Comparison of ENCODE assay signal across 12 mouse cellular contexts in the genomic region with DNA sequence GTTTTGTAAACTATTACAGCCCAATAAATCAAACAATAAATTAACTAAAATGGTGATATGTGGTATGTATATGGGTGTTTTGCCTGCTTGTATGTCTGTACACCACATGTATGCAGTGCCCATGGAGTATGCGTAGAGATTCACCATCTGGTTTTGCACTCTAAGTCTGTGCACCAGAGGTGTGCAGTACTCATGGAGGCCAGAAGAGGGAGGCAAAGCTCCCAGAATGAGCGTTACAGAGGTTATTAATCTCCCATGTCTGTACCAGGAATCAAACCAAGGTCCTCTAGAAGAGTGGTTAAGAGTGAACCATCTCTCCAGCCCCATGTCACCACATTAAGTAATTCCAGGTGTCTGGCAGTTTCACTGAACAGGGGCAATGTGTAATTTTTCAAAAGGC. TPM values are rescaled to one million over a fixed set of nuclear protein-coding genes. Genes with fewer than 3 reads are reported as not detected.
DNase-seq lines count a peak whose midpoint lies in the region; ATAC-seq and TF ChIP-seq lines count a peak whose summit lies in the region.
"Had no signal": no experiment of that assay in that cellular context is flagged by ENCODE, and none has a peak within 500 bp of the region (broad histone marks: within the 10 kb centered on the region; RNA-seq: fewer than 3 reads in every experiment).

No protein-coding gene starts in this region.

- H3K9ac ChIP-seq in CH12.LX (ENCODE audit: insufficient read depth, low read depth), result no peak overlapping the region

- H3K27ac ChIP-seq in cerebellum, adult 2 months (ENCODE audit: insufficient read depth, low read length), result no peak overlapping the region
- no peak overlapping the region for H3K27ac ChIP-seq in CH12.LX (ENCODE audit: insufficient read depth, low read depth)

- dilution Hi-C loops in CH12.LX (cut with MboI; ENCODE audit: extremely low pct_ligation_motif_present, extremely low pct_unique_long_range_greater_than_20kb, low sequenced_read_pairs), result no loop called here

- H3K4me2 ChIP-seq in CH12.LX (ENCODE audit: insufficient read depth, low read depth, poor library complexity, severe bottlenecking), result no peak overlapping the region

- H3K9me3 ChIP-seq in CH12.LX (replicated peaks; ENCODE audit: low read length), result peaks cover 11% of the 10 kb centered on the region

- in situ Hi-C loops in CH12.LX (cut with MboI; ENCODE audit: low pct_ligation_motif_present, low pct_unique_long_range_greater_than_20kb, low sequenced_read_pairs), result no loop called here

- H3K4me3 ChIP-seq in cerebellum, adult 2 months (replicated peaks; ENCODE audit: insufficient read depth, low read depth, low read length), result no peak overlapping the region
- H3K4me3 ChIP-seq in CH12.LX (replicated peaks in 1 of 3; ENCODE audit: low read depth in 2 of 3, low read length in 2 of 3, poor library complexity in 1 of 3), result no peak overlapping the region

- no peaks in the 10 kb centered on the region for H3K36me3 ChIP-seq in CH12.LX (replicated peaks in 1 of 2; ENCODE audit: control insufficient read depth in 1 of 2, insufficient read depth in 1 of 2, low read length in 1 of 2)

- peak; percentile 40 for TF ChIP-seq RAD21 in CH12.LX (IDR thresholded peaks at IDR 0.05; ENCODE audit: low read depth, low read length)

- WGBS in cerebellum, adult 2 months, result 93% methylated on average over 2 of the region's 2 CpGs

- DNase-seq in cerebellum, adult 2 months, result no peak
- DNase-seq in cerebellum, postnatal 36 days, result no peak
- DNase-seq in kidney, postnatal 10 days, result peak; percentile 19
- no peak for DNase-seq in kidney, adult 9 months
- DNase-seq in CH12.LX (ENCODE audit: extremely low read depth), result no peak
- peak; percentile 34 for DNase-seq in induced T-regulatory cell, adult 2 months (ENCODE audit: low read depth)
- no peak for DNase-seq in urinary bladder, postnatal 14 days (ENCODE audit: low spot score)
- DNase-seq: embryo, embryonic 11 days; left cerebral cortex, postnatal 4 days had no signal

- H3K79me2 ChIP-seq in CH12.LX (replicated peaks; ENCODE audit: control insufficient read depth, extremely low read depth, insufficient read depth, poor library complexity, severe bottlenecking), result no peaks in the 10 kb centered on the region

- H3K27me3 ChIP-seq in cerebellum, adult 2 months (ENCODE audit: control insufficient read depth, insufficient read depth, low read length), result no peaks in the 10 kb centered on the region
- no peaks in the 10 kb centered on the region for H3K27me3 ChIP-seq in CH12.LX (replicated peaks)

- peak; percentile 24; the same call in 1 of the 2 replicates for TF ChIP-seq CTCF in cerebellum, adult 2 months (IDR thresholded peaks at IDR 0.05; ENCODE audit: borderline replicate concordance, insufficient read depth, low read depth, low read length)
- peak; percentile 30 to 49; a peak in 2 of 4 replicates for TF ChIP-seq CTCF in CH12.LX (conservative IDR thresholded peaks at IDR 0.05 in 1 of 2, IDR thresholded peaks at IDR 0.05 in 1 of 2; ENCODE audit: low read depth in 2 of 2, low read length in 2 of 2)

- no peak for TF ChIP-seq POLR2A in cerebellum, adult 2 months (IDR thresholded peaks at IDR 0.05; ENCODE audit: borderline replicate concordance, insufficient read depth, low read length)
- no peak for TF ChIP-seq POLR2A in CH12.LX (IDR thresholded peaks at IDR 0.05; ENCODE audit: low read depth, low read length)

- H3K4me1 ChIP-seq in cerebellum, adult 2 months (ENCODE audit: control insufficient read depth, insufficient read depth, low read length), result no peaks in the 10 kb centered on the region
- no peaks in the 10 kb centered on the region for H3K4me1 ChIP-seq in CH12.LX (ENCODE audit: control insufficient read depth in 1 of 2, insufficient read depth in 2 of 2)

- no peak for TF ChIP-seq EP300 in CH12.LX (IDR thresholded peaks at IDR 0.05; ENCODE audit: low read length)

- no peak for ATAC-seq in erythroblast, adult 5-6 weeks (replicated peaks; ENCODE audit: low FRiP score, poor library complexity, severe bottlenecking)
- ATAC-seq: inflammation-experienced regulatory T-cells, adult 6 months; midbrain, embryonic 16.5 days had no signal

TF ChIP-seq in CH12.LX, 34 proteins besides CTCF, POLR2A, EP300 and RAD21:
- no peak for TF ChIP-seq USF1 (IDR thresholded peaks at IDR 0.05; ENCODE audit: low read depth, low read length)
- peak; percentile 29 for TF ChIP-seq SMC3 (IDR thresholded peaks at IDR 0.05; ENCODE audit: low read depth, low read length)

RNA-seq across cellular contexts. Expression of a gene that starts 3.5 kb away (rescaled TPM):
- polyA plus RNA-seq in cerebellum, adult 2 months (2012; rRNA removed), result 3.3 and 3.7 TPM in 2 replicates
- total RNA-seq in CH12.LX (2012; rRNA removed) (not detected in 2 replicates), CH12.LX (2014; rRNA removed) (not detected in 2 replicates)
- not detected in 2 replicates for polyA plus RNA-seq in CH12.LX (2012; ENCODE audit: insufficient read length, low read depth)
- total RNA-seq in erythroblast, adult 5-6 weeks (2015; ENCODE audit: low replicate concordance), result not detected in 2 replicates
- not detected in 2 replicates for total RNA-seq in erythroblast, adult 5-6 weeks (2017; ENCODE audit: low replicate concordance)
- polyA plus RNA-seq: inflammation-experienced regulatory T-cells, adult 6 months had no signal

Comparison
In these comparisons a context has a peak if more than half of its experiments do, and no peak if none do; other contexts are left out.
1. DNase-seq: peak in kidney, postnatal 10 days (single experiment) and induced T-regulatory cell, adult 2 months (single experiment); none in cerebellum, adult 2 months (0 of 2), cerebellum, postnatal 36 days (0 of 2), kidney, adult 9 months (single experiment), CH12.LX (single experiment) and urinary bladder, postnatal 14 days (single experiment).